Mouse (Mus musculus): ENCODE measurements at regions not wholly inside any gene's neighbourhood (a gene's known extent, or its start where the extent isn't known, plus 50 kb on each side); places are given as distances from the start of the nearest gene placed in this dataset.

GRCm38 (mm10) chr2:92754505-92755280, 155.2 kb downstream of the Chst1 start:
- TF ChIP-seq CTCF (IDR thresholded peaks at IDR 0.05; ENCODE audit: low read depth) (no peak), EP300 (IDR thresholded peaks at IDR 0.05; ENCODE audit: low read depth) (no peak)
